Mouse (Mus musculus) testis, adult 2 months (tissue): Measurements from ENCODE around the gene Arl8a.
A peak's percentile ranks its signal among the peaks of the same experiment; 100 is the strongest.

ENCODE experiments used
- CTCF ChIP-seq: fragments of 200-500 bp; IDR thresholded peaks from 2 replicates; pipeline ENCODE4 v1.5.1; 2012; ENCODE audit warnings: low read depth, mild to moderate bottlenecking, inconsistent platforms, low read length, moderate library complexity; ENCODE audit not compliant: control insufficient read depth, insufficient read depth, insufficient replicate concordance
- POLR2A ChIP-seq: fragments of 200-500 bp; IDR thresholded peaks from 2 replicates; pipeline ENCODE4 v1.6.1; 2012; ENCODE audit warnings: low read depth, mild to moderate bottlenecking, inconsistent platforms, low read length, moderate library complexity; ENCODE audit not compliant: control insufficient read depth

- TF ChIP-seq POLR2A (no peak), CTCF (peak; percentile 88)
Measured at GRCm38 (mm10) chr1:135112661-135113060, 34.0 kb upstream of the Arl8a start.
